Mouse (Mus musculus) myocyte (in vitro differentiated cells): Measurements from ENCODE around the gene Rpl38.

Experiments used
- POLR2A ChIP-seq: IDR thresholded peaks from one replicate; pipeline ENCODE4 v1.6.1; 2011; ENCODE audit warnings: low read depth, mild to moderate bottlenecking, control low read depth, moderate library complexity; ENCODE audit not compliant: insufficient read length
- USF1 ChIP-seq: IDR thresholded peaks from one replicate; pipeline ENCODE4 v1.6.1; 2011; ENCODE audit warnings: low read depth, mild to moderate bottlenecking, control low read depth, moderate library complexity

GRCm38 (mm10) chr11:114720535-114720934 lies 52.2 kb downstream of the Rpl38 start:
- TF ChIP-seq USF1 = no peak
- no peak for TF ChIP-seq POLR2A
